Mouse (Mus musculus): Measurements from ENCODE around the gene Nit2. TPM values are rescaled to one million over a fixed set of nuclear protein-coding genes. Genes with fewer than 3 reads are reported as not detected.
A peak's percentile ranks its signal among the peaks of the same experiment; 100 is the strongest.

The Nit2 gene
- polyA plus RNA-seq (2016; fragmentation: Nextera tagmentation; extraction: Ambion mirVana) = 42.5 and 42.6 TPM in 2 replicates

DNA sequence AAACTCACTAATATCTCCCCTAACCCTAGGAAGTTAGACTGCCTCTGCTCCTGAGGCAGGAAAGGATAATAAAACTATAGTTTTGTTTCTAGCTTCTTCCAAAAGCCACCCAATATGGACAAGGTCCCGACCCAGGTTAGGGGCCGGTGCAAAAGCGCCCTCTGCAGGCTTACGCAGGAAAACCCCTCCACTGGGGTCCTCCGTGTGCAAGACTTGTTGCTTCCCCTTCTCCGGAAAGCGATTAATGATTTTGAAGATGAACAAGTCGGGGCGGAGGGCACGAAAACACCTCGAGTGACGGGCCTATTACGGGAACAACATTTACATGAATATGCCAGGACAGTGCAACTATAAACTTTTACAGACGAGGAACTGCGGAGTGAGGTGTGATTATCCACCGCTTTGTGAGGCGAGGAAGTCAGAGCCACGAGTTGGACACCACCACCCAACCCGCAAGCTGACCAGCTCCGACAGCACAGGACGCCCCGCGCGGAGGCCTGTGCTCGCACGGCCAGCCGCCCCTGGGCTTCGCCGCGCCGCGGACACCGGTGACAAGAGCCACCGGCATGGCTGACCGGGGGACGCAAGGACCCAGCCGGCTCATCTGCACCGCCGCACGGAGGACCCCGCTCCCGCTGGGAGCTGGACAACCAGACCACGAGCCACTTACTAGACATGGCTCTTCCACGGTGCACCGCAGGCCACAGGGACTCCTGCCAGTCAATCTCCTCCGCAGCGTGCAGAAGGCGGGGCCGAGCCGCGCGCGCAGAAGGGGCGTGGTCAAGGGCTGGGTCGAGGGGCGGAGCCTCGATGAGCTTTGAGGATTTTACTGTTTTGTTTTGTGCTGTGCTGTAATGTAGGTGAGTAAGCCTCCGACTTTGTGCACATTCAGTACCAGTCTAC, at the start of gene Nit2:
TSS of gene Nit2 (minus strand) at position 731 of the 903 bp plus-strand sequence.
- Histone ChIP-seq H3K36me3 (peaks cover 36% of the 10 kb centered on the region), H3K27ac (peak within 1 kb of the TSS; percentile 86), H3K4me3 (peak within 1 kb of the TSS; percentile 83), H3K27me3 (replicated peaks) (no peaks in the 10 kb centered on the region), H3K9me3 (replicated peaks) (no peaks in the 10 kb centered on the region), H3K4me2 (peak within 1 kb of the TSS; percentile 96), H3K4me1 (peaks cover 18% of the 10 kb centered on the region), H3K9ac (peak within 1 kb of the TSS; percentile 86)
- WGBS (ENCODE audit: insufficient replicate concordance) = under 1% methylated on average over 58 of the region's 58 CpGs
- ATAC-seq = peak; percentile 95

DNA sequence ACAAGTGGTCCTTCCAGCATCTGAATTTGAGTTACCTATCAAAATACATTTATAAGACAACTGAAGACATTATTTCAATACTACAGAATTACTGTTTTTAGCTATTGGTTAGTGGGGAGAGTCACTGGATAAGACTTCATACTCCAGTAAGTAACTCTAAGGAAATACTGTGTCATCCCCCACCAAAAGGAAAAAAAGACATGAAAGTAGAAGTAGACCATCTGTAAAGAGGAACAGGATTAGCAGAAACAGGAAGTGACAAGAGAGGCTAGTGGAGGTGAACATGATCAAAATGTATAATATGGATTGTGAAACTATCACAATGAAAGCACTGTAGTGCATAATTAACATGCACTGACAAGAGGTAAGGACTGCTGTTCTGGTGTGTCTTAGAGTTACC, 48.8 kb upstream of the Nit2 start:
- Histone ChIP-seq H3K27me3 (replicated peaks) (no peaks in the 10 kb centered on the region), H3K4me1 (no peaks in the 10 kb centered on the region), H3K36me3 (peaks cover 30% of the 10 kb centered on the region), H3K4me3 (no peak overlapping the region), H3K9me3 (replicated peaks) (no peaks in the 10 kb centered on the region), H3K27ac (no peak overlapping the region), H3K4me2 (no peak overlapping the region), H3K9ac (no peak overlapping the region)
- no peak for ATAC-seq

DNA sequence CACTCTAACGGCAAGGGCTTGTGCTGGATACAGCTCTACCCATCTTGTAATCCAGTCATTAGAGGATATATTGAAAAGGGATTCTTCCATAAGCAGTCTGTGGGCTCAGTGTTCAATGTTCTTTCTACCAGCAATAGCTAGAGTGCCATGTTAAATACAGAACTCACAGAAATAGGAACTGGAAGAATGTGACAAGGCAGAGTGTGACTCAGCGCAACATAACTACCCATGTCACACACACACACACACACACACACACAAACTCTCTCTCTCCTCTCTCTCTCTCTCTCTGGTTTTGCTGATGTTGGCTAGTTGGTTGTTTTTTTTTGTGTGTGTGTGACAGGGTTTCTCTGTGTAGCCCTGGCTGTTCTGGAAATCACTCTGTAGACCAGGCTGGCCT, 43.9 kb upstream of the Nit2 start:
- WGBS (ENCODE audit: insufficient replicate concordance) = 86% methylated on average over 2 of the region's 2 CpGs
- H3K9me3 ChIP-seq (replicated peaks) = no peaks in the 10 kb centered on the region
- H3K4me2 ChIP-seq = no peak overlapping the region
- no peaks in the 10 kb centered on the region for H3K27me3 ChIP-seq (replicated peaks)
- H3K27ac ChIP-seq = no peak overlapping the region
- H3K4me1 ChIP-seq = no peaks in the 10 kb centered on the region
- no peak for ATAC-seq
- peaks cover 37% of the 10 kb centered on the region for H3K36me3 ChIP-seq
- no peak overlapping the region for H3K9ac ChIP-seq
- H3K4me3 ChIP-seq = no peak overlapping the region

- H3K4me3 ChIP-seq = no peak overlapping the region
- no peaks in the 10 kb centered on the region for H3K27me3 ChIP-seq (replicated peaks)
- no peak overlapping the region for H3K27ac ChIP-seq
- no peak for ATAC-seq
- no peak overlapping the region for H3K4me2 ChIP-seq
- H3K9me3 ChIP-seq (replicated peaks) = no peaks in the 10 kb centered on the region
- H3K9ac ChIP-seq = no peak overlapping the region
- 65% methylated on average over 2 of the region's 2 CpGs for WGBS (ENCODE audit: insufficient replicate concordance)
- H3K4me1 ChIP-seq = no peaks in the 10 kb centered on the region
- H3K36me3 ChIP-seq = peaks cover 37% of the 10 kb centered on the region
Observed at GRCm38 (mm10) chr16:57208342-57208741, 41.2 kb upstream of the Nit2 start.

DNA sequence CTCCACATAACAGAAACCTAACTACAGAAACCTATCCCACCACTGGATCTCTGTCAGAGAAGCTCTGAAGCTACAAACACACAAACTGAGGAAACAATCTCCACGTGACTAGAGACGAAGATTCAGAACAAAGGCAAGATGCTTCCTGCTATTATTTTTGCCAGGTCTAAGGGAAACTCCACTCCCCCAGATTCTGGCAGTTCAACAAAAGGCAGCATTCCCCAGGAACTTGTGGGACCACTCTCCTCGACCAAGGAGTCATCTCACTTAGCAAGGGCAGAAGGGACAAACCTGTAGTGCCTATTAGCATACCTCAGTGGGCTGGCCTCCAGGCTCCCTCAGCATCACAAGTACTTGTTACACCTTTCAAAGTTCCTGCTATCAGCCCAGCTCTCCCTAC, 30.1 kb upstream of the Nit2 start:
- Histone ChIP-seq H3K4me1 (no peaks in the 10 kb centered on the region), H3K4me2 (no peak overlapping the region), H3K27ac (no peak overlapping the region), H3K9ac (no peak overlapping the region), H3K9me3 (replicated peaks) (no peaks in the 10 kb centered on the region), H3K4me3 (no peak overlapping the region), H3K27me3 (replicated peaks) (no peaks in the 10 kb centered on the region), H3K36me3 (peaks cover 35% of the 10 kb centered on the region)
- no peak for ATAC-seq
- 66% methylated on average over 3 of the region's 3 CpGs for WGBS (ENCODE audit: insufficient replicate concordance)

- no peak for ATAC-seq
- Histone ChIP-seq H3K4me1 (no peaks in the 10 kb centered on the region), H3K36me3 (peaks cover 42% of the 10 kb centered on the region), H3K9me3 (replicated peaks) (no peaks in the 10 kb centered on the region), H3K27me3 (replicated peaks) (no peaks in the 10 kb centered on the region), H3K9ac (no peak overlapping the region), H3K4me3 (no peak overlapping the region), H3K4me2 (no peak overlapping the region), H3K27ac (no peak overlapping the region)
- 66% methylated on average over 5 of the region's 5 CpGs for whole genome bisulfite sequencing (ENCODE audit: insufficient replicate concordance)
Observed at GRCm38 (mm10) chr16:57196590-57196989, 29.4 kb upstream of the Nit2 start.

GRCm38 (mm10) chr16:57191214-57191613, 24.1 kb upstream of the Nit2 start:
- Histone ChIP-seq H3K4me2 (no peak overlapping the region), H3K27ac (no peak overlapping the region), H3K36me3 (peaks cover 39% of the 10 kb centered on the region), H3K9me3 (replicated peaks) (no peaks in the 10 kb centered on the region), H3K4me3 (no peak overlapping the region), H3K4me1 (peaks cover 9% of the 10 kb centered on the region; the same call in 1 of the 2 replicates), H3K9ac (no peak overlapping the region), H3K27me3 (replicated peaks) (no peaks in the 10 kb centered on the region)
- ATAC-seq = no peak
- whole genome bisulfite sequencing (ENCODE audit: insufficient replicate concordance) = 83% methylated on average over 14 of the region's 14 CpGs

DNA sequence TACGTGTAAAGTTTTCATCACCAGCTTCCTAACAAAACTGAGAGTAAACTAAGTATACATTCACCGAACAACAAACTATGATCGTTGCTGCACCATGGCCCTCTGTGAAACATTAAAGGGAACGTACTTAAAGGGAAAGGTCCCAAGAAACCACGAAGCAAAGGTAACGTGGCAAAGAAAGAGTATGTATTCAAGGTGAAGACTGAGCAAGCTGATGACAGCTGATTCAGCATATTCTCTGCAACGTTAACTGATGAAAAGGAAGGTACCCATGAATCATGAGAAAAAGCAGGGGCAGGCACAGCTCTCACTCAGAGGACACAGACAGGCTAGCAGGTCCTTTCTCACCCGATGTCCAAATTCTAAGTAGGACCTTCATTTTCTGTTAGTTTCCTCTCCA, 23.2 kb upstream of the Nit2 start:
- peaks cover 9% of the 10 kb centered on the region; the same call in 1 of the 2 replicates for H3K4me1 ChIP-seq
- H3K4me3 ChIP-seq = no peak overlapping the region
- H3K36me3 ChIP-seq = peaks cover 45% of the 10 kb centered on the region
- H3K9ac ChIP-seq = no peak overlapping the region
- H3K4me2 ChIP-seq = no peak overlapping the region
- H3K27ac ChIP-seq = no peak overlapping the region
- no peak for ATAC-seq
- H3K27me3 ChIP-seq (replicated peaks) = no peaks in the 10 kb centered on the region
- no peaks in the 10 kb centered on the region for H3K9me3 ChIP-seq (replicated peaks)
- WGBS (ENCODE audit: insufficient replicate concordance) = 72% methylated on average over 8 of the region's 8 CpGs

DNA sequence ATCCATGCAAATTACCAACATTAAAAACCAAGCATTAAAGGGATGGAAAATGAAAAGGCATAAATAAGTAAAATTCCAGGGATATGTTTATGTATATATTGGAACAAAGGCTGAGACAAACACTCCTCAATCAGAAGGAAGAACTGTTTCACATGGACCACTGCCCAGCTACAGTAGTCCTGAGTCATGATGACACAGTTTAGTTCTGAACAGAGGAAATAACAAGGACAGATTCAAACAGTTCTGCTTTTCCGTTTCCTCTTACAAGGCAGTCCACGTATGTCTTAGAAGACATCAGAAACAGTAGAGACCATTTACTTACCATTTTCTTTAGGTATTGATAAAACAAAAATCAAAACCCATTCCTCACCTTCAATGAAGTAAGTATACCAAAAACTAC, 22.4 kb upstream of the Nit2 start:
- H3K4me2 ChIP-seq = no peak overlapping the region
- H3K27me3 ChIP-seq (replicated peaks) = no peaks in the 10 kb centered on the region
- H3K9me3 ChIP-seq (replicated peaks) = no peaks in the 10 kb centered on the region
- no peak overlapping the region for H3K4me3 ChIP-seq
- H3K36me3 ChIP-seq = peaks cover 47% of the 10 kb centered on the region
- no peak overlapping the region for H3K9ac ChIP-seq
- no peak for ATAC-seq
- H3K27ac ChIP-seq = 0 out of 2 replicates have a peak overlapping the region, but pooled peaks have one; percentile 8
- WGBS (ENCODE audit: insufficient replicate concordance) = 36% methylated on average over 2 of the region's 2 CpGs
- peaks cover 9% of the 10 kb centered on the region; the same call in 1 of the 2 replicates for H3K4me1 ChIP-seq

DNA sequence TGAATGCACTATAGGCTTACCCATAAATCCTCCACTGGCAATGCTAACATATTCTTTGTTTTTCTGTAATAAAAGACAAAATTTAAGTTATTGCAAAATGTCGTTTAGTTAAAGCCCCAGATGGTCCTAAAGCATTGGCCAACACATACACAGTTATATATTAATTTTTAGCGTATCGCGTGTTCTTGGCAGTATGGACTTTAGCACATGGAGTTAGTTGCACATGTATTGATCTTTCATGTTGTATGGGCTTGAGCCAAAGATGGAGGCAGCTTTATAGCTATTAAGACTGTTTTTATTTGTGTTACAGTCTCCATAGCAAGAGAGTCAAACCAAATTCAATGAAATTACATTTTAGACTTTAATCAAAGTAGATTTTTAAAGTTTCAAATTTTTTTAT, 19.5 kb upstream of the Nit2 start:
- H3K4me3 ChIP-seq = no peak overlapping the region
- peaks cover 60% of the 10 kb centered on the region for H3K36me3 ChIP-seq
- ATAC-seq = no peak
- peaks cover 13% of the 10 kb centered on the region; the same call in 1 of the 2 replicates for H3K4me1 ChIP-seq
- H3K27ac ChIP-seq = no peak overlapping the region
- 83% methylated on average over 4 of the region's 4 CpGs for WGBS (ENCODE audit: insufficient replicate concordance)
- no peak overlapping the region for H3K4me2 ChIP-seq
- no peaks in the 10 kb centered on the region for H3K27me3 ChIP-seq (replicated peaks)
- no peak overlapping the region for H3K9ac ChIP-seq
- no peaks in the 10 kb centered on the region for H3K9me3 ChIP-seq (replicated peaks)

DNA sequence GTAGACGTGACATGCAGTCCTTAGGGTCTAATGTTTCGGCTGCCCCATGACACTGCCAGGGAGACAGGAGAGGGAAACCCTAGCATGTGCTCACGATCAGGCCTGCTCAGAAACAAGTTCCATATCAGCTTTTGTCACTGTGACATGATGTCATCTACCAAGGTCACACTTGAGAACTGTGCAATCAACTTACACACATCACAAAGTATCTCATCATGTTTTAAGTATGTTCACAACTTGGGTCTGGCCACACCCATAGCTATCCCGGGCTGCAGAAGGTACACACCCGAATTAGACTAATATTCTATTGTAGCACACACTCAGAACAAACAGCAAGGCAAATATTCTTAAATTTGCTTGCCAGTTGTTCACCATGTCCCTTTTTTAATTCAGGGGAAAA, 14.9 kb upstream of the Nit2 start:
- peak; percentile 81 for ATAC-seq
- Histone ChIP-seq H3K4me2 (no peak overlapping the region), H3K9me3 (replicated peaks) (no peaks in the 10 kb centered on the region), H3K27ac (no peak overlapping the region), H3K9ac (no peak overlapping the region), H3K36me3 (peaks cover 66% of the 10 kb centered on the region), H3K27me3 (replicated peaks) (no peaks in the 10 kb centered on the region), H3K4me1 (0 out of 2 replicates have a peak, but pooled peaks cover 4% of the 10 kb centered on the region), H3K4me3 (no peak overlapping the region)
- WGBS (ENCODE audit: insufficient replicate concordance) = 63% methylated on average over 5 of the region's 5 CpGs

- no peak for ATAC-seq
Observed at GRCm38 (mm10) chr16:57181180-57181579, 14.0 kb upstream of the Nit2 start.

More at GRCm38 (mm10) chr16:57181180-57181579, 14.0 kb upstream of the Nit2 start:
- Histone ChIP-seq H3K4me2 (no peak overlapping the region), H3K27ac (no peak overlapping the region), H3K36me3 (peaks cover 68% of the 10 kb centered on the region), H3K9ac (no peak overlapping the region), H3K27me3 (replicated peaks) (no peaks in the 10 kb centered on the region), H3K4me1 (0 out of 2 replicates have a peak, but pooled peaks cover 4% of the 10 kb centered on the region), H3K4me3 (no peak overlapping the region), H3K9me3 (replicated peaks) (no peaks in the 10 kb centered on the region)
- WGBS (ENCODE audit: insufficient replicate concordance) = 65% methylated on average over 11 of the region's 11 CpGs

All from liver, embryonic 12.5 days (tissue).